Mouse (Mus musculus): ENCODE measurements around the gene Iqschfp.

- TF ChIP-seq CTCF (IDR thresholded peaks at IDR 0.05; ENCODE audit: low read depth) = no peak
- no peak for TF ChIP-seq EP300 (IDR thresholded peaks at IDR 0.05; ENCODE audit: low read depth)
Measured at GRCm38 (mm10) chr3:68121338-68121737, 229.3 kb downstream of the Iqschfp start.

Measured in liver, postnatal 0 days (tissue).